Mouse (Mus musculus) adrenal gland, postnatal 10 days (tissue): ENCODE measurements at regions not wholly inside any gene's neighbourhood (a gene's known extent, or its start where the extent isn't known, plus 50 kb on each side); places are given as distances from the start of the nearest gene placed in this dataset.

Experiments used
- DNase-seq: peaks from one replicate; pipeline ENCODE4 v3.0.0; 2021; ENCODE audit warnings: mixed read lengths

- DNase-seq = no peak
Measured at GRCm38 (mm10) chr16:24213577-24213976, 179.7 kb upstream of the Lpp start.

DNA sequence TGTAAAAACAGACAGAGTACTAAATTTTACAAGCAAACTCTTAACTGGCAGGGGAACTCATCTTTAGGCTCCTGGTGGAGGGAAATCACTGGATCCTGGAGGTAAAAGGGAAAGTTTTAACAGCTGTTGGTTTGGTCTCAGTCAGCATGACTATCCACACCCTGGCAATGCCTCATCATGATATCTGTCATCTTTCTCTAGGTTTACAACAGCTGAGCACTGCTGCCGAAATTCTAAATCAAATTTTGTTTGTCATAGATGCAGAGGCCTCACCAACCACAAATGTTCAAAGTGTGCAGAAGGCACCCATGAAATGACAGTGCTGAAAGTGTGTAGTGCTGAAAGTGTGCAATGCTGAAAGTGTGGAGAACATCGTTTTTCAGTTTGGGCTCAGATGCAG is 180.6 kb upstream of the Lpp start:
- no peak for DNase-seq

GRCm38 (mm10) chr16:24211588-24211987 is 181.7 kb upstream of the Lpp start:
- no peak for DNase-seq

DNA sequence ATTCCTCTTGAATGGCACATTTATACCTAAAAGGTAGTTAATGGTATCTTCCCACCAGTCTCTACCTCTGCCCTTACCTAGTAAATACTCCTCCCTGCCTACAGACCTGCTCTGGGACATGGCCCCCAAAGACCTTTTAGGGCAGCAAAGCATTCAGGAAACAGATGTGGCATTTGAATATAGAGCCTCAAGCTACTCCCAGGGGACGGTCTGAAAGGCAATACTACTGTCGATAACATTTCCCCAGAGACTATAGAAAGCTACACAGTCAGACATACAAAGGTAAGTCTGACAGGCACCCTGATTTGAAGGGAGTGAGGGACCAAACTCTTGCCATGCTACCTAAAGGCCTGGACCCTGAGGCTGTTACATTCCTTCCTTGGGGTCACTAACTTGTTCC is 184.4 kb upstream of the Lpp start:
- no peak for DNase-seq

GRCm38 (mm10) chr16:24208118-24208517 is 185.2 kb upstream of the Lpp start:
- DNase-seq = no peak

- no peak for DNase-seq
Measured at GRCm38 (mm10) chr16:24207056-24207455, 186.3 kb upstream of the Lpp start.

DNA sequence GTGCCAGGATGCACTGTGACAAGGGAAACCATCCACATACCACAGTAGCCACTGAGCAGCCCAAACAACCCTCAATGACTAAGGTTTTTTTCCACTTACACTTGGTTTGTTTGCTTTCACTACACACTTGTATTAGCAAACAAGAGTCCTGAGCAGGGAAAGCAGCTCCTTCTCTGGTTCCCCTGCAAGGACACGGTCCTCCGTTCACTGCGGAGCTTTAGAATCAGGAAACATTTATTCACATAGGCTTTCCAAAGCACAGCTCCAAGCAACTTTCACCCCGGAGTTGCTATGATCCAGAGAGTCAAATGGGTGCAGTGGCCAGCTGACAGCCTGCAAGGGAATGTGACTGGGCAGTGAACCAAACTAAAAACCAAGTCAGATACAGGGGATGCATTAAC is 186.8 kb upstream of the Lpp start:
- no peak for DNase-seq

GRCm38 (mm10) chr16:24205594-24205993 is 187.7 kb upstream of the Lpp start:
- DNase-seq = no peak

- no peak for DNase-seq
Measured at GRCm38 (mm10) chr16:24204064-24204730, 189.1 kb upstream of the Lpp start.

- DNase-seq = no peak
Measured at GRCm38 (mm10) chr16:24202653-24203052, 190.7 kb upstream of the Lpp start.

GRCm38 (mm10) chr16:24201455-24201854 is 191.9 kb upstream of the Lpp start:
- no peak for DNase-seq

DNA sequence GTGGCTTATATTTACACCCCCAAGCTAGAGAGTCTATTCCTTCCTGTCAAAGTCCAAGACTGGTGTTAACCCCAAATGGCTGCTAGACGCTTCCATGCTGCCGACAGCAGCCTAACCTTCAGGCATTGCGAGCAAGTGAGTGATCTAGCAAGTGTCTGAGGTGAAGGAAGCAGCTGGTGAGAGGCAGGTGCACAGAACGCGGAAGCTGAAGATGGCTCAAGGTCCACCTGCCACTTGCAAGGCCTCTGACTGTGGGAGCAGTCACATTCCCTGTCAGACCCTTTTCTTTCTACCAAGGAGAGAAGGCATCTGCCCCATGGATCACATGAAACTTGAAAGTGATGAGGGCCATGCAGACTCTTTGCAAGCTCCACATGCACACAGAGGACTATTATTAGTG is 193.1 kb upstream of the Lpp start:
- DNase-seq = no peak

DNA sequence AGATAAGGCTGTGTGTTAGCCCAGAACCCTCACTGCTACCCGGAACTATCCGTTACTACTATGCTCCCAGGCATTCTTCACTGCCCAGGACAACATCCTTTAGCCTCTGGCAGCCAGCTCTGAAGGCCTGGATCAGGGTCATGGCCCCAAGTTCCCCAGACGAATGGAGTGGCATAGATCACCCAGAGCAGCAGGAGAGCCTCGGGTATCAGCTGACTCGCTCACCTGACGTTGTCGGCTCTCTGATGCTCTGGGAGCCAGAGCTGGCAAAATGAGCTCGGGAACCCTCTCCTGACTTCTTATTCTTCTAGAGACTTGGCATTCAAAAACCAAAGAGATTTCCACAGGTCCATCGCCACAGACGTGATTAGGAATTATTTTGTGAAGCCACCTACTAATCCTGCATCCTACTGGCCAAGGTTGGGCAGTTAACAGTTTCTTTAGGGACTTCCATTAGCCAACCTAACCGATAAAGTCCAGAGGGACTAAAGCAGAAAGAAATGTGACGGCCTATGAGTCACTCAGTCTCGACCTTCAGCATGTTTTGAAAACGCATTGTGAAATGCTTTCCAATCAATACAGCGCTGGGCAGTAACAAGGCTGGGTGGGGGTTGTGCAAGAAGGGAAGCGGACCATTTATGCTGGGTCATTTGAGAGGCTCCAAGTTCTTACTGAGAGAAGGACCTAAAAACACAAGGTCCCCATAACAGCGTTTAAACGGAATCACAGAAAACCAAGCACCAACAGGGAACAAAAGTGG is 193.7 kb upstream of the Lpp start:
- peak; percentile 71 for DNase-seq

DNA sequence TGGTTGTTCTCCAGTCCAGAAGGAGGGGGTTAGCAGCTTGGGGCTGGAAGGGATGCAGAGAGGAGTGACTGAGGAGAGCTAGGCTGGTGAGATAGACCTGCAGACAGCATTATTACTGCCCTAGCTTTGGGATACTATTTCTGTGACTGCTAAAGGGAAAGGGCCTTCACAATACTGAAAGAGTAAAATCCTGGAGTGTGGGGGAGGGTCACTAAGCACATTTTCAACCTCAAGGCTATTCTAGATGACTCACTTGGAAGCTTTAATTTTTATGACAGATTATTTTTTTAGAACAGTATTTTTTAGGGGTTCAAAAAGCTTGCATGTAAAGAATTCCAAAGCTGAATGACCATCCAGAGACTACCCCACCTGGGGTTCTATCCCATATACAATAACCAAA is 195.0 kb upstream of the Lpp start:
- DNase-seq = peak; percentile 44

DNA sequence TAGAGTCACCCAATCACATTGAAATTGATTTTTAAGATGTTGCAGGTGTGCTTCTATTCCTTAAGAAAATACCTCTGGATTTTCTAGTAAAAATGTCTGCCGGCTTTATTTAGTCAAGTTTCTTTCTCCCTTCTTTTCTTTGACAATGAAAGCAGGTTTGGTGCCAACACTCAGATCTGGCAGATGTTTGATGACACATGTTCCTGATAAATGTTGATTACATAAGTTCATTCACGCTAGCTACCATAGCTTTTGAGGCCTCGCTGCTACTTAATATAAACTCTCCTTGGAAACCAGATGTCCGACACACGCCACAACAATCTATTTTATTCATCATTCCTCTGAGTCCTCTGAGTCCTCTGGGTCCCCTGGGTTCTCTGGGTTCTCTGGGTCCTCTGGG is 195.7 kb upstream of the Lpp start:
- DNase-seq = no peak

GRCm38 (mm10) chr16:24193945-24194344 is 199.4 kb upstream of the Lpp start:
- no peak for DNase-seq

DNA sequence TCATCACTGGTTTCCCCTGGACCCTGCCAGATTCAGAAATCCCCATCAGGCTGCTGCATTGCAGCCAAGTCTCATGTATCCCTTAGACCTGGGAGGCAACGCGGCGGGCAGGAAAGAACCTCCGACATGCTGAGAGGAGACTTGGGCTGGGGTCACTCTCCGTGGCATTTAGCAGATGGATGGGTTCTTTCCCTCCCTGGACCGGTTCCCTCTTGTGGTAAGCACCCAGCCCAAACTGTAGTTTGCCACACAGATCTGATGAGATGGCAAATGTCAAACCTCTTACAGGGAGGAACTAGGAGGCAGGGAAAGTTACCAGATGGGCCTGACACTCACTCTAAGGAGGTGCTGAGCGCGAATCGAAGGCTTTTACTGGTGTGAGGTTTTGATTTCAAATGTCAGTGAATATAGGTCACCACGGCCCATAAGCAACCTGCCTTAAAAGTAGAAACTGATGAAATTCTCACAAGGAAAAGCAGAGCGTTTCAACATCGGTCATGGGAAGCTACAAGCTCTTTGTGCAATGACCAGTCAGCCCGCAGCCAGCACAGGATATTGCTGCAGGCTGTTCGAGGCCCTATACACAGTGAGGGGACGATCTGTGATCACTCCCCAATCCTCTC is 199.9 kb upstream of the Lpp start:
- no peak for DNase-seq

DNA sequence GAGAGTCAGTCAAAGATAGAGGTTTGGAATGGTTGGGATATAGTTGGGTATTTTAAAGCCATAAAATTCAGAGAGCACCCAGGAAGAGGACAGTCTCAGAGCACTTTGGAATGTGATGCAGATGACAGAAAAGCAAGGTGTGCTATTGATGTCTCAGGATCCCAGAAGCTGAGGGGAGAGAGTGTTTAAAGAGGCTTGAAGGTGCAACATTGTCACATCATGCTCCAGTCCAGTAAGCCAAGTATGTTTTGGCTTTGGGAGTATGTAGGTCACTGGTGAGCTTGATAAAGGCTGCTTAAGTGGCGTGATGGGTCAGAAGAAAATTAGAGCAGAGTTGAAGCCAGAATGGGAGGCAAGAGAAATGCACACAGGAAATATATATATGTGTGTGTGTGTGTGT is 201.3 kb upstream of the Lpp start:
- no peak for DNase-seq

DNA sequence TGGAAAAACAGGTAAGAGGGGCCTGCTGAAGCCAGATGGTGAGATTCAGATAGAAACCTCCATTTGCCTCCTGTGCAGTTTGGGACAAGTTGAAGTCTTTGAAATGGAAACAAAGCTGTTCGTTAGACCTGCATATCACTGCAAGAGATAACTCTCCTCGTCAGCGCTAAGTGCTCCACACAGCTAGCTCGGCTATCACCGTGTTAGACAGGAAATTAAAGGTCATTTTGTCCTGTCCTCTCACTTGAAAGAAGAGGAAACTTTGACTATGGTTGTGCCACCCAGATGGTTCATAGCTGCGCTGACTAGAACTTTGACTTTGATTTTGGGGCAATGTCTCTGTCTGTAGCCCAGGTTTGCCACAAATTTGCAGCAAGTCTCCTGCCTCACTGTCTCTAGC is 198.5 kb upstream of the Bcl6 start:
- DNase-seq = no peak

GRCm38 (mm10) chr16:24185989-24186388 is 197.3 kb upstream of the Bcl6 start:
- no peak for DNase-seq

GRCm38 (mm10) chr16:24184846-24185245 is 196.2 kb upstream of the Bcl6 start:
- no peak for DNase-seq

- DNase-seq = peak; percentile 80
Measured at GRCm38 (mm10) chr16:24183216-24183615, 194.6 kb upstream of the Bcl6 start.

DNA sequence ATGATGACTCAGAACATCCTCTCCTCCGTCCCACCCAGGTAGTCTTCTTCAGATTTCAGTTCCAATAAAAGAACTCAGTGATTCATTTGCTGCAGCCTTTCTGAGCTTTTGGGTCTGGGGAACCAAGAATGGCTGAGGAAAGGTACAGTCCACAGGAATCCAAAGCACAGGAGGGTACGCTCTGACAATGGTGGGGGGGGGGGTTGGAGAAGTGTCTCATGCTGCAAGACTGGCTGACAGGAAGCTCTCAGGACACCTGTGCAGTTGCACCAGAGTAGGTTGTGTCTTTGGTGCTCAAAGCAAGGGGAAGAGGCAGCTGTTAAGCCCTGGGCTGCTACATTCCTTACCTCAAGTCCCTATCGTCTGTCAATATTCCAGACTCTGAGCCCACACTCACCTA is 192.7 kb upstream of the Bcl6 start:
- DNase-seq = no peak

DNA sequence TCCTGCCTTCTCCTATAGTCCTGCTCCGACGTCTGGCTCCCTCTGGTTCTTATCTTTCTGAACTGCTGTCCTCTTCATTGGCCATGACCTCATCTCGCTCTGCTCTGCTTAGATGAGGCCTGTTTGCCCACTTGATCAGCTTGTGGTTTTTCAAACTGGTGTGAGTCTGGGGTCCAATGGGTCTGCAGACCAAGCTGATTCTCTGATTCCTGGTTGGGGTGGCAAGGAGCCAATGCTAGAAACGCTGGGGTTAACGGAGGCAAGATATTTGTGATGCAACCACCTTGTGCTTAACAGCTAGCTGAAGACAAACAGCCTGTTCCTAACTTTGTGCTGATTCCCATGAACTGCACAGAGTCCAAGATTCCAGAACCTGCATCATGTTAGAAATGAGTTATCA is 192.0 kb upstream of the Bcl6 start:
- DNase-seq = no peak
